Mouse (Mus musculus) forebrain, embryonic 16.5 days (tissue): ENCODE measurements around the gene Bckdhb. TPM values are rescaled to one million over a fixed set of nuclear protein-coding genes. Genes with fewer than 3 reads are reported as not detected.
"Not testable (repeated sequence)": the region's sequence is repeated elsewhere in the genome, so short reads cannot be mapped to it uniquely, and the experiment has no call there.

ENCODE experiments used
- ATAC-seq: fragments of 200-750 bp; cut with Nextera tagmentation; 2 replicates; pipeline ENCODE4 v1.8.0; 2017; ENCODE audit warnings: mild to moderate bottlenecking, moderate library complexity
- H3K27ac ChIP-seq: fragments of 300-500 bp; sonication (generic); 2 replicates; pipeline ENCODE4 v1.5.1; 2014; ENCODE audit warnings: low read length, control low read depth
- H3K27me3 ChIP-seq: fragments of 300-500 bp; sonication (generic); replicated peaks from 2 replicates; pipeline ENCODE4 v1.6.1; 2014; ENCODE audit warnings: low read length; ENCODE audit not compliant: control insufficient read depth, insufficient read depth
- H3K36me3 ChIP-seq: fragments of 300-500 bp; sonication (generic); 2 replicates; pipeline ENCODE4 v1.6.1; 2014; ENCODE audit not compliant: control insufficient read depth, insufficient read depth
- H3K4me1 ChIP-seq: fragments of 300-500 bp; sonication (generic); replicated peaks from 2 replicates; pipeline ENCODE4 v1.6.1; 2014; ENCODE audit warnings: low read length; ENCODE audit not compliant: control insufficient read depth, insufficient read depth
- H3K4me2 ChIP-seq: fragments of 300-500 bp; sonication (generic); 2 replicates; pipeline ENCODE4 v1.6.1; 2014; ENCODE audit warnings: mild to moderate bottlenecking, low read length, control low read depth
- H3K4me3 ChIP-seq: fragments of 300-500 bp; sonication (generic); replicated peaks from 2 replicates; pipeline ENCODE4 v1.5.1; 2014; ENCODE audit warnings: mild to moderate bottlenecking, low read length, control low read depth
- H3K9ac ChIP-seq: fragments of 300-500 bp; sonication (generic); replicated peaks from 2 replicates; pipeline ENCODE4 v1.6.1; 2014; ENCODE audit warnings: low read depth, low read length, control low read depth
- H3K9me3 ChIP-seq: fragments of 300-500 bp; sonication (generic); 2 replicates; pipeline ENCODE4 v1.6.1; 2016; ENCODE audit warnings: low read length; ENCODE audit not compliant: control insufficient read depth
- WGBS: fragments of 180-500 bp; shearing (Covaris S2); extraction: QIAGEN DNeasy Blood & Tissue Kit; methylation state at CpG from one replicate; pipeline ENCODE4 v1.1.7; 2014; 5-methylcytosine and 5-hydroxymethylcytosine counted together
- polyA plus RNA-seq: library from polyadenylated mRNA; unstranded; fragments of >200 nt; fragmentation: Nextera tagmentation; extraction: Ambion mirVana; gene quantifications from 2 replicates; pipeline ENCODE4 v1.2.1, GENCODE M21; 2015

The Bckdhb gene
- polyA plus RNA-seq, 1 experiment from 2014 or later, result 35.8 TPM

GRCm38 (mm10) chr9:84047436-84047835, 122.5 kb downstream of the Bckdhb start:
- WGBS, result 90% methylated on average over 3 of the region's 3 CpGs
- H3K4me2 ChIP-seq, result no peak overlapping the region
- ATAC-seq, result no peak
- H3K9ac ChIP-seq, result no peak overlapping the region
- no peaks in the 10 kb centered on the region for H3K9me3 ChIP-seq
- H3K4me1 ChIP-seq, result 0 out of 2 replicates have a peak, but pooled peaks cover 2% of the 10 kb centered on the region
- no peaks in the 10 kb centered on the region for H3K36me3 ChIP-seq
- no peaks in the 10 kb centered on the region for H3K27me3 ChIP-seq
- no peak overlapping the region for H3K4me3 ChIP-seq
- H3K27ac ChIP-seq, result no peak overlapping the region

GRCm38 (mm10) chr9:84049142-84049541, 124.2 kb downstream of the Bckdhb start:
- H3K27me3 ChIP-seq, result no peaks in the 10 kb centered on the region
- 0 out of 2 replicates have a peak, but pooled peaks cover 2% of the 10 kb centered on the region for H3K4me1 ChIP-seq
- ATAC-seq, result no peak
- H3K9me3 ChIP-seq, result no peaks in the 10 kb centered on the region
- no peak overlapping the region for H3K4me2 ChIP-seq
- no peak overlapping the region for H3K27ac ChIP-seq
- no peak overlapping the region for H3K4me3 ChIP-seq
- H3K9ac ChIP-seq, result no peak overlapping the region
- WGBS, result 20% methylated on average over 1 of the region's 1 CpGs
- H3K36me3 ChIP-seq, result no peaks in the 10 kb centered on the region

- Histone ChIP-seq H3K27me3 (no peaks in the 10 kb centered on the region), H3K27ac (no peak overlapping the region), H3K36me3 (no peaks in the 10 kb centered on the region), H3K9ac (no peak overlapping the region), H3K4me3 (no peak overlapping the region), H3K4me2 (no peak overlapping the region), H3K9me3 (no peaks in the 10 kb centered on the region), H3K4me1 (0 out of 2 replicates have a peak, but pooled peaks cover 2% of the 10 kb centered on the region)
- ATAC-seq, result no peak
- 72% methylated on average over 18 of the region's 18 CpGs for WGBS
Observed at GRCm38 (mm10) chr9:84050867-84051635, 126.1 kb downstream of the Bckdhb start.

- no peaks in the 10 kb centered on the region for H3K4me1 ChIP-seq
- ATAC-seq, result peak; percentile 64
- no peaks in the 10 kb centered on the region for H3K9me3 ChIP-seq
- H3K4me3 ChIP-seq, result no peak overlapping the region
- no peak overlapping the region for H3K4me2 ChIP-seq
- H3K27ac ChIP-seq, result no peak overlapping the region
- 71% methylated on average over 7 of the region's 7 CpGs for WGBS
- H3K9ac ChIP-seq, result no peak overlapping the region
- H3K27me3 ChIP-seq, result no peaks in the 10 kb centered on the region
- no peaks in the 10 kb centered on the region for H3K36me3 ChIP-seq
Observed at GRCm38 (mm10) chr9:84055125-84055807, 130.3 kb downstream of the Bckdhb start.

- not testable (repeated sequence) for H3K27me3 ChIP-seq, H3K4me1 ChIP-seq, H3K27ac ChIP-seq, H3K4me2 ChIP-seq, H3K9me3 ChIP-seq, H3K9ac ChIP-seq, H3K36me3 ChIP-seq, ATAC-seq, H3K4me3 ChIP-seq
- 94% methylated on average over 4 of the region's 4 CpGs for WGBS
Observed at GRCm38 (mm10) chr9:84060781-84061180, 135.8 kb downstream of the Bckdhb start.

- no peak for ATAC-seq
- Histone ChIP-seq H3K27me3 (no peaks in the 10 kb centered on the region), H3K4me2 (no peak overlapping the region), H3K4me1 (no peaks in the 10 kb centered on the region), H3K27ac (no peak overlapping the region), H3K36me3 (no peaks in the 10 kb centered on the region), H3K9ac (no peak overlapping the region), H3K4me3 (no peak overlapping the region), H3K9me3 (no peaks in the 10 kb centered on the region)
- 93% methylated on average over 3 of the region's 3 CpGs for WGBS
Observed at GRCm38 (mm10) chr9:84063617-84064016, 138.7 kb downstream of the Bckdhb start.

- no peak overlapping the region for H3K4me2 ChIP-seq
- 83% methylated on average over 4 of the region's 4 CpGs for WGBS
- ATAC-seq, result no peak
Observed at GRCm38 (mm10) chr9:84064113-84064512, 139.2 kb downstream of the Bckdhb start.

GRCm38 (mm10) chr9:84070247-84070646, 145.3 kb downstream of the Bckdhb start:
- Histone ChIP-seq H3K4me1 (peaks cover 7% of the 10 kb centered on the region; the same call in 1 of the 2 replicates), H3K9me3 (no peaks in the 10 kb centered on the region), H3K36me3 (no peaks in the 10 kb centered on the region), H3K4me2 (no peak overlapping the region; the same call in 1 of the 2 replicates), H3K27me3 (no peaks in the 10 kb centered on the region), H3K4me3 (no peak overlapping the region), H3K27ac (no peak overlapping the region), H3K9ac (no peak overlapping the region)
- 20% methylated on average over 6 of the region's 6 CpGs for WGBS
- peak; percentile 72 for ATAC-seq

More at GRCm38 (mm10) chr9:84064113-84064512, 139.2 kb downstream of the Bckdhb start:
- H3K4me1 ChIP-seq, result no peaks in the 10 kb centered on the region
- no peaks in the 10 kb centered on the region for H3K36me3 ChIP-seq
- H3K27ac ChIP-seq, result no peak overlapping the region
- no peaks in the 10 kb centered on the region for H3K27me3 ChIP-seq
- H3K9me3 ChIP-seq, result no peaks in the 10 kb centered on the region
- H3K9ac ChIP-seq, result no peak overlapping the region
- H3K4me3 ChIP-seq, result no peak overlapping the region

- Histone ChIP-seq H3K4me1 (peaks cover 7% of the 10 kb centered on the region; the same call in 1 of the 2 replicates), H3K36me3 (no peaks in the 10 kb centered on the region), H3K4me2 (no peak overlapping the region), H3K9me3 (no peaks in the 10 kb centered on the region), H3K27ac (no peak overlapping the region; the same call in 1 of the 2 replicates), H3K9ac (no peak overlapping the region), H3K4me3 (no peak overlapping the region), H3K27me3 (no peaks in the 10 kb centered on the region)
- WGBS, result 52% methylated on average over 5 of the region's 5 CpGs
- peak; percentile 40 for ATAC-seq
Observed at GRCm38 (mm10) chr9:84070740-84071139, 145.8 kb downstream of the Bckdhb start.
